Mouse (Mus musculus) liver, embryonic 14.5 days (tissue): ENCODE measurements at regions not wholly inside any gene's neighbourhood (a gene's known extent, or its start where the extent isn't known, plus 50 kb on each side); places are given as distances from the start of the nearest gene placed in this dataset.

Experiments used
- CTCF ChIP-seq: IDR thresholded peaks from 2 replicates; pipeline ENCODE4 v1.5.1; 2016; ENCODE audit warnings: antibody characterized with exemption, low read depth, control low read depth
- EP300 ChIP-seq: IDR thresholded peaks from 2 replicates; pipeline ENCODE4 v1.6.1; 2016; ENCODE audit warnings: antibody characterized with exemption, low read depth

DNA sequence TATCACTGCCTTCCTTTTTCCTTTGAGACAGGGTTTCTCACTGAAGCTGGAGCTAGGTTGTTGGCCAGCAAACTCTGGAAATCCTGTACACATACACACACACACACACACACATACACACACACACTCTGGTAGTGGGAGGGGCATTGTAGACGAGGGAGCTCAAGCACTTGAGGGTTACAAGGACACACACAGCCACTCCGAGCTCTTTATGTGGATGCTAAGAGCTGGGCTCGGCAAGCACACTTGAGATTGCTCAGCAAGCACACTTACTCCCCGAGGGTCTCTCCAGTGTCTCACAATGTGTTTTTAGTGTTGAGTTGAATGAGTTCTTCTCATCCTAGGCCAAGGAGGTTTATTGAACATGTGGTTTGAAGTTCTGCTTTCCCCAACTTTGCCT, 66.2 kb downstream of the Fam110c start:
- no peak for TF ChIP-seq CTCF
- TF ChIP-seq EP300: no peak
